In genomic region chr13:52060418-52060870, GRCm38 (mm10) we compare ENCODE assay signal across 10 mouse cellular contexts.
DNase-seq lines count a peak whose midpoint lies in the region; ATAC-seq and TF ChIP-seq lines count a peak whose summit lies in the region.
"Had no signal": no experiment of that assay in that cellular context is flagged by ENCODE, and none has a peak within 500 bp of the region (broad histone marks: within the 10 kb centered on the region; RNA-seq: fewer than 3 reads in every experiment).

No protein-coding gene starts in this region.

- 5% methylated on average over 10 of the region's 10 CpGs for WGBS in kidney, postnatal 0 days
- WGBS in liver, embryonic 13.5 days (ENCODE audit: insufficient replicate concordance) = 61% methylated on average over 10 of the region's 10 CpGs
- 62% methylated on average over 10 of the region's 10 CpGs for WGBS in midbrain, embryonic 14.5 days

- peak; percentile 30 for DNase-seq in cerebellum, adult 11-12 months
- DNase-seq in cerebellum, adult 8-10 months = no peak
- DNase-seq in cerebellum, postnatal 36 days = peak; percentile 12 to 14
- peak; percentile 75 for DNase-seq in kidney, postnatal 0 days (ENCODE audit: low spot score)
- no peak for DNase-seq in liver, embryonic 13.5 days
- DNase-seq in thymus, postnatal 36 days = no peak
- DNase-seq in midbrain, embryonic 14.5 days = no peak
- no peak for DNase-seq in left cerebral cortex, adult 8-10 months (ENCODE audit: low spot score in 2 of 2)
- DNase-seq: gastrocnemius, postnatal 10 days had no signal

- peak; percentile 86 for ATAC-seq in kidney, postnatal 0 days (replicated peaks; ENCODE audit: low FRiP score, low read depth)
- ATAC-seq in liver, embryonic 13.5 days (ENCODE audit: low read depth) = peak; percentile 54
- ATAC-seq in midbrain, embryonic 14.5 days (ENCODE audit: low FRiP score, low TSS enrichment) = no peak

- peaks cover 13% of the 10 kb centered on the region; the same call in 1 of the 2 replicates for H3K4me1 ChIP-seq in kidney, postnatal 0 days (replicated peaks; ENCODE audit: insufficient read depth, low read length)
- H3K4me1 ChIP-seq in liver, embryonic 13.5 days (replicated peaks) = peaks cover 39% of the 10 kb centered on the region
- no peaks in the 10 kb centered on the region for H3K4me1 ChIP-seq in midbrain, embryonic 14.5 days (ENCODE audit: control insufficient read depth, insufficient read depth, low read length)
- H3K4me1 ChIP-seq: hindbrain, embryonic 13.5 days had no signal

- no peak overlapping the region for H3K9ac ChIP-seq in kidney, postnatal 0 days (ENCODE audit: low read depth, low read length)
- no peak overlapping the region for H3K9ac ChIP-seq in liver, embryonic 13.5 days
- no peak overlapping the region for H3K9ac ChIP-seq in midbrain, embryonic 14.5 days (replicated peaks; ENCODE audit: low read length)
- H3K9ac ChIP-seq: hindbrain, embryonic 13.5 days had no signal

- H3K4me2 ChIP-seq in kidney, postnatal 0 days (ENCODE audit: low read length) = no peak overlapping the region
- H3K4me2 ChIP-seq in liver, embryonic 13.5 days = no peak overlapping the region
- H3K4me2 ChIP-seq in midbrain, embryonic 14.5 days (ENCODE audit: low read length) = no peak overlapping the region
- H3K4me2 ChIP-seq: hindbrain, embryonic 13.5 days had no signal

- TF ChIP-seq CTCF in kidney, postnatal 0 days (IDR thresholded peaks at IDR 0.05; ENCODE audit: low read depth) = 0 out of 2 replicates have a peak, but pooled peaks have one; percentile 20

- no peaks in the 10 kb centered on the region for H3K27me3 ChIP-seq in kidney, postnatal 0 days (ENCODE audit: insufficient read depth, low read length)
- no peaks in the 10 kb centered on the region for H3K27me3 ChIP-seq in liver, embryonic 13.5 days
- H3K27me3 ChIP-seq in midbrain, embryonic 14.5 days (ENCODE audit: control insufficient read depth, insufficient read depth, low read length) = no peaks in the 10 kb centered on the region

- H3K27ac ChIP-seq in kidney, postnatal 0 days = peak overlapping the region; percentile 27; the same call in 1 of the 2 replicates
- H3K27ac ChIP-seq in liver, embryonic 13.5 days = peak overlapping the region; percentile 29
- H3K27ac ChIP-seq in midbrain, embryonic 14.5 days (replicated peaks; ENCODE audit: low read depth, low read length) = no peak overlapping the region
- H3K27ac ChIP-seq: hindbrain, embryonic 13.5 days had no signal

- H3K36me3 ChIP-seq in kidney, postnatal 0 days (ENCODE audit: insufficient read depth, low read length) = no peaks in the 10 kb centered on the region
- H3K36me3 ChIP-seq in liver, embryonic 13.5 days = no peaks in the 10 kb centered on the region
- no peaks in the 10 kb centered on the region for H3K36me3 ChIP-seq in midbrain, embryonic 14.5 days (ENCODE audit: control insufficient read depth, insufficient read depth, low read length)
- H3K36me3 ChIP-seq: hindbrain, embryonic 13.5 days had no signal

- H3K4me3 ChIP-seq in kidney, postnatal 0 days (replicated peaks; ENCODE audit: low read depth, low read length) = no peak overlapping the region
- H3K4me3 ChIP-seq in liver, embryonic 13.5 days (replicated peaks) = no peak overlapping the region
- no peak overlapping the region for H3K4me3 ChIP-seq in midbrain, embryonic 14.5 days (replicated peaks; ENCODE audit: low read depth, low read length)
- H3K4me3 ChIP-seq: hindbrain, embryonic 13.5 days had no signal

- no peaks in the 10 kb centered on the region for H3K9me3 ChIP-seq in kidney, postnatal 0 days (replicated peaks; ENCODE audit: low read length)
- no peaks in the 10 kb centered on the region for H3K9me3 ChIP-seq in liver, embryonic 13.5 days (replicated peaks)
- no peaks in the 10 kb centered on the region for H3K9me3 ChIP-seq in midbrain, embryonic 14.5 days (ENCODE audit: control insufficient read depth, low read length)
- H3K9me3 ChIP-seq: hindbrain, embryonic 13.5 days had no signal

Comparison
In these comparisons a context has a peak if more than half of its experiments do, and no peak if none do; other contexts are left out.
1. DNase-seq: peak in cerebellum, adult 11-12 months (single experiment), cerebellum, postnatal 36 days (2 of 2) and kidney, postnatal 0 days (single experiment); none in cerebellum, adult 8-10 months (single experiment), liver, embryonic 13.5 days (single experiment), thymus, postnatal 36 days (0 of 2), midbrain, embryonic 14.5 days (single experiment) and left cerebral cortex, adult 8-10 months (0 of 2).